Mouse (Mus musculus) central nervous system, embryonic 18 days (tissue): Measurements from ENCODE around the gene Hexim1. TPM values are rescaled to one million over a fixed set of nuclear protein-coding genes. Genes with fewer than 3 reads are reported as not detected.

Experiments
- polyA plus RNA-seq: library from polyadenylated mRNA; depleted of rRNA; stranded (reverse); fragments of >200 nt; gene quantifications from 2 replicates; pipeline ENCODE4 v1.2.3, GENCODE M21; 2012; rRNA removed

Hexim1 gene
- polyA plus RNA-seq = 18.3 and 18.6 TPM in 2 replicates

GRCm38 (mm10) chr11:103116008-103116818, at the start of gene Hexim1:
TSS of gene Hexim1 (plus strand) at chr11:103116231.

GRCm38 (mm10) chr11:103101481-103101865, 14.6 kb upstream of the Hexim1 start, which contains the start of the genes Plcd3 and Acbd4:
TSS of gene Plcd3 (minus strand) at chr11:103101658.
TSS of gene Acbd4 (plus strand) at chr11:103101682.

GRCm38 (mm10) chr11:103131701-103132575, 15.9 kb downstream of the Hexim1 start, which contains the start of gene Hexim2:
TSS of gene Hexim2 (plus strand) at chr11:103132429.

Other genes starting within 250 kb of the Hexim1 start
- gene Eftud2, start 235.2 kb upstream of the Hexim1 start, polyA plus RNA-seq = 91.6 and 93.4 TPM in 2 replicates
- 1.1 TPM in 2 replicates for gene Ccdc103, start 235.0 kb upstream of the Hexim1 start, polyA plus RNA-seq
- 0.09 TPM in 1 of 2 replicates, not detected in the other for gene Fam187a, start 231.1 kb upstream of the Hexim1 start, polyA plus RNA-seq
- 13.6 and 17.7 TPM in 2 replicates for gene Gfap, start 215.3 kb upstream of the Hexim1 start, polyA plus RNA-seq
- 3.9 and 4.0 TPM in 2 replicates for gene Kif18b, start 191.1 kb upstream of the Hexim1 start, polyA plus RNA-seq
- gene C1ql1, start 169.5 kb upstream of the Hexim1 start, polyA plus RNA-seq = 10.9 and 12.6 TPM in 2 replicates
- 38.0 and 39.4 TPM in 2 replicates for gene Nmt1, start 88.0 kb upstream of the Hexim1 start, polyA plus RNA-seq
- gene Dcakd, start 87.9 kb upstream of the Hexim1 start, polyA plus RNA-seq = 130 and 153 TPM in 2 replicates
- gene Plcd3, start 14.6 kb upstream of the Hexim1 start, polyA plus RNA-seq = 5.3 and 6.0 TPM in 2 replicates
- 7.9 and 11.1 TPM in 2 replicates for gene Acbd4, start 14.5 kb upstream of the Hexim1 start, polyA plus RNA-seq
- 23.2 and 23.5 TPM in 2 replicates for gene Hexim2, start 16.2 kb downstream of the Hexim1 start, polyA plus RNA-seq
- 29.8 and 30.8 TPM in 2 replicates for gene Fmnl1, start 54.9 kb downstream of the Hexim1 start, polyA plus RNA-seq
- gene 1700023F06Rik, start 92.3 kb downstream of the Hexim1 start, polyA plus RNA-seq = 2.4 and 2.9 TPM in 2 replicates
- gene Spata32, start 102.2 kb downstream of the Hexim1 start, polyA plus RNA-seq = 1.2 and 1.3 TPM in 2 replicates
- 4.5 and 4.7 TPM in 2 replicates for gene Map3k14, start 151.2 kb downstream of the Hexim1 start, polyA plus RNA-seq
- gene Arhgap27, start 247.5 kb downstream of the Hexim1 start, polyA plus RNA-seq = 5.2 and 5.4 TPM in 2 replicates